In the genomic region with DNA sequence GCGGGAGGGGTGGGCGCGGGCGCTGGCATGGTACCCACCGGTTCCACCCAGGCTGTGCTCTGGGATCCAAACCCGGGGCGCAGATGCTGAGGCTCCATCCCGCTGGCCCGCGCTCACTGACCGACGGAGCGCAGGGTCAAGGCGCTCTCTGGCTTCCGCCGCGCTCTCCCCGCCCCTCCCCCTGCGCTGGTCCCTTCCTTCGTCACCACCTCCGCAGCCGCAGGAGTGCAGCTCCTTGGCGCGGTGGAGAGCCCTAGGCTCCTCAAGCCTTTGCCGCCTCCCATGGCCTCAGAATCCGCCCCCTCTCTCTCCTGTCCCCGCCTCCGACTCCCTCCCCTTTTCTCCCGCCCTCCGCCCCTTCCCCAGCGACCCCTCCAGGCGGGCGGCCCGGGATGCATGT, we compare ENCODE assay signal across 8 mouse cellular contexts. TPM values are rescaled to one million over a fixed set of nuclear protein-coding genes. Genes with fewer than 3 reads are reported as not detected.
DNase-seq lines count a peak whose midpoint lies in the region; ATAC-seq and TF ChIP-seq lines count a peak whose summit lies in the region.
"Not testable (repeated sequence)": the region's sequence is repeated elsewhere in the genome, so short reads cannot be mapped to it uniquely, and the experiment has no call there.

A gene (minus strand): TSS at position 185 of the 400 bp plus-strand sequence.

- H3K27me3 ChIP-seq in ES-Bruce4 (ENCODE audit: control insufficient read depth, insufficient read depth, low read length, poor library complexity, severe bottlenecking); forebrain, embryonic 16.5 days (replicated peaks; ENCODE audit: control insufficient read depth, insufficient read depth, low read length); kidney, embryonic 14.5 days (ENCODE audit: control insufficient read depth, insufficient read depth, low read length); limb, embryonic 11.5 days (ENCODE audit: control insufficient read depth, insufficient read depth, low read length); midbrain, embryonic 10.5 days (ENCODE audit: low read depth, poor library complexity, severe bottlenecking): not testable (repeated sequence)

- WGBS in forebrain, embryonic 16.5 days, result 0% methylated on average over 1 of the region's 34 CpGs
- WGBS in kidney, embryonic 14.5 days, result no CpG with 5 or more reads among the region's 34 CpGs
- WGBS in limb, embryonic 11.5 days, result no CpG with 5 or more reads among the region's 34 CpGs
- 0% methylated on average over 5 of the region's 34 CpGs for WGBS in midbrain, embryonic 10.5 days

- not testable (repeated sequence) for TF ChIP-seq CTCF in ES-Bruce4 (IDR thresholded peaks at IDR 0.05; ENCODE audit: low read depth, low read length); cortical plate, adult 2 months (IDR thresholded peaks at IDR 0.05; ENCODE audit: extremely low read depth, insufficient read depth, low read length)

- not testable (repeated sequence) for H3K36me3 ChIP-seq in ES-Bruce4 (ENCODE audit: control insufficient read depth, insufficient read depth, low read length, poor library complexity, severe bottlenecking); forebrain, embryonic 16.5 days (ENCODE audit: control insufficient read depth, insufficient read depth); kidney, embryonic 14.5 days (ENCODE audit: control insufficient read depth, insufficient read depth, low read length); limb, embryonic 11.5 days (ENCODE audit: control insufficient read depth, insufficient read depth, low read length); midbrain, embryonic 10.5 days

- peak; percentile 0 to 1 for DNase-seq in heart, postnatal 10 days
- DNase-seq in limb, embryonic 11.5 days (ENCODE audit: low spot score); midbrain, embryonic 10.5 days (ENCODE audit: low spot score): not testable (repeated sequence)
- peak; percentile 11 to 17 for DNase-seq in right cerebral cortex, postnatal 10 days (ENCODE audit: low spot score in 2 of 2)

- H3K9ac ChIP-seq in ES-Bruce4 (ENCODE audit: low read depth, poor library complexity, severe bottlenecking), result peak within 1 kb of the TSS; percentile 26; the same call in 1 of the 2 replicates
- peak within 1 kb of the TSS; percentile 41; the same call in 1 of the 2 replicates for H3K9ac ChIP-seq in forebrain, embryonic 16.5 days (replicated peaks; ENCODE audit: low read depth, low read length)
- H3K9ac ChIP-seq in kidney, embryonic 14.5 days (ENCODE audit: low read depth, low read length); limb, embryonic 11.5 days (ENCODE audit: low read length): not testable (repeated sequence)

- TF ChIP-seq EP300 in ES-Bruce4 (IDR thresholded peaks at IDR 0.05; ENCODE audit: insufficient read depth, low read depth, low read length), result not testable (repeated sequence)

- H3K4me3 ChIP-seq in ES-Bruce4 (ENCODE audit: low read depth, low read length), result peak within 1 kb of the TSS; percentile 62
- H3K4me3 ChIP-seq in cortical plate, adult 2 months (ENCODE audit: insufficient read depth, low read length), result peak within 1 kb of the TSS; percentile 25; the same call in 1 of the 2 replicates
- peak within 1 kb of the TSS; percentile 45 for H3K4me3 ChIP-seq in forebrain, embryonic 16.5 days (replicated peaks; ENCODE audit: low read length)
- H3K4me3 ChIP-seq in kidney, embryonic 14.5 days (ENCODE audit: low read length), result peak within 1 kb of the TSS; percentile 33
- H3K4me3 ChIP-seq in limb, embryonic 11.5 days (ENCODE audit: low read depth, low read length), result peak within 1 kb of the TSS; percentile 25
- peak within 1 kb of the TSS; percentile 56 for H3K4me3 ChIP-seq in midbrain, embryonic 10.5 days

- peak within 1 kb of the TSS; percentile 56 for H3K4me2 ChIP-seq in forebrain, embryonic 16.5 days (ENCODE audit: low read length)
- peak within 1 kb of the TSS; percentile 52 for H3K4me2 ChIP-seq in kidney, embryonic 14.5 days (replicated peaks; ENCODE audit: low read depth, low read length)
- H3K4me2 ChIP-seq in limb, embryonic 11.5 days (ENCODE audit: low read depth, severe bottlenecking), result peak within 1 kb of the TSS; percentile 62

- not testable (repeated sequence) for ATAC-seq in forebrain, embryonic 16.5 days; kidney, embryonic 14.5 days (ENCODE audit: low FRiP score, low TSS enrichment); limb, embryonic 11.5 days (ENCODE audit: insufficient number of reproducible peaks, low FRiP score, low TSS enrichment, low read depth)

- not testable (repeated sequence) for TF ChIP-seq POLR2A in ES-Bruce4 (IDR thresholded peaks at IDR 0.05; ENCODE audit: insufficient read depth, low read length); cortical plate, adult 2 months (IDR thresholded peaks at IDR 0.05; ENCODE audit: extremely low read depth, insufficient read depth, low read length)

- not testable (repeated sequence) for H3K9me3 ChIP-seq in ES-Bruce4 (replicated peaks; ENCODE audit: control insufficient read depth, insufficient read depth, low read length, poor library complexity, severe bottlenecking); forebrain, embryonic 16.5 days (ENCODE audit: control insufficient read depth, low read length); kidney, embryonic 14.5 days (ENCODE audit: control insufficient read depth, low read length); limb, embryonic 11.5 days (ENCODE audit: control insufficient read depth, low read length); midbrain, embryonic 10.5 days (replicated peaks)

- H3K27ac ChIP-seq in ES-Bruce4 (ENCODE audit: insufficient read depth, low read length); cortical plate, adult 2 months (ENCODE audit: insufficient read depth, low read length); forebrain, embryonic 16.5 days (ENCODE audit: low read length); kidney, embryonic 14.5 days (ENCODE audit: low read depth, low read length); limb, embryonic 11.5 days (replicated peaks; ENCODE audit: low read depth, low read length); midbrain, embryonic 10.5 days (replicated peaks): not testable (repeated sequence)

- intact Hi-C loops in heart, postnatal 10 days (cut with DNase I), result not testable (repeated sequence)

- not testable (repeated sequence) for H3K4me1 ChIP-seq in ES-Bruce4 (ENCODE audit: control insufficient read depth, insufficient read depth, low read length); cortical plate, adult 2 months (ENCODE audit: control insufficient read depth, insufficient read depth, low read length); forebrain, embryonic 16.5 days (replicated peaks; ENCODE audit: control insufficient read depth, insufficient read depth, low read length); kidney, embryonic 14.5 days (ENCODE audit: control insufficient read depth, insufficient read depth, low read length); limb, embryonic 11.5 days (ENCODE audit: control insufficient read depth, insufficient read depth, low read length); midbrain, embryonic 10.5 days

RNA-seq across cellular contexts. Expression of the gene that starts here (rescaled TPM):
- polyA plus RNA-seq in ES-Bruce4 (2011; ENCODE audit: insufficient read depth, insufficient read length, low read depth, missing spikeins), result 0.46 and 1.2 TPM in 2 replicates
- 1.8 and 2.1 TPM in 2 replicates for polyA plus RNA-seq in cortical plate, adult 2 months (2012; rRNA removed)
- 3.0 and 3.8 TPM in 2 replicates for polyA plus RNA-seq in forebrain, embryonic 16.5 days (2015; fragmentation: Nextera tagmentation; extraction: Ambion mirVana)
- total RNA-seq in heart, postnatal 10 days (2021), result 1 to 10 TPM; 4.0 to 5.0 TPM
- polyA plus RNA-seq in kidney, embryonic 14.5 days (2014; fragmentation: Nextera tagmentation; extraction: Ambion mirVana), result 0.58 and 0.66 TPM in 2 replicates
- 0.57 and 1.0 TPM in 2 replicates for polyA plus RNA-seq in limb, embryonic 11.5 days (2014; fragmentation: Nextera tagmentation; extraction: Ambion mirVana)
- 0.61 and 1.0 TPM in 2 replicates for polyA plus RNA-seq in midbrain, embryonic 10.5 days (2016; fragmentation: Nextera tagmentation; extraction: Ambion mirVana)
